Mouse (Mus musculus) right cerebral cortex, postnatal 36 days (tissue): ENCODE measurements around the gene Antxrl.
A peak's percentile ranks its signal among the peaks of the same experiment; 100 is the strongest.

Experiments used
- DNase-seq, 2 experiments: peaks; one replicate each; pipeline ENCODE4 v3.0.0; 2022; ENCODE audit warnings: low spot score in 2 of 2, mixed read lengths in 1 of 2

The Antxrl gene

DNA sequence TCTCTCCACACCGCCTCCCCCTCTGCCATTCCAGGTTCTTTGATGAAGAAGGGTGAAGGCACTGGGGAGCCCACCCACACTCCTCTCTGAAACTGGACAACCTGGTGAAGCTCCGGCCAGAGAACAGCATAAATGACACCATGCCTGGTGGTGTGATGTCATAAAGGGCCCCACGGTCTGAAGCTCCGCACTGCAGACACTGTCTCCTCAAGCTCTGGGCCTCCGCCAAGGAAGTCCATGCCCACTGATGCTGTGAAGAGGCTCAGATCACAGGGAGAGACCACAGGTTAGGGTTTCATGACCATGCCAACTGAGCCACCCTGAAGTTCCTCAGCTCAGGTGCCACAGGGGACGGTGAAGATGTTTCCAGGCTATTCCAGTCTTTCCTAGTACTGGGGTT, at the start of gene Antxrl:
Gene Antxrl (plus strand): TSS at position 192 of the 400 bp plus-strand sequence.
- DNase-seq, result no peak

DNA sequence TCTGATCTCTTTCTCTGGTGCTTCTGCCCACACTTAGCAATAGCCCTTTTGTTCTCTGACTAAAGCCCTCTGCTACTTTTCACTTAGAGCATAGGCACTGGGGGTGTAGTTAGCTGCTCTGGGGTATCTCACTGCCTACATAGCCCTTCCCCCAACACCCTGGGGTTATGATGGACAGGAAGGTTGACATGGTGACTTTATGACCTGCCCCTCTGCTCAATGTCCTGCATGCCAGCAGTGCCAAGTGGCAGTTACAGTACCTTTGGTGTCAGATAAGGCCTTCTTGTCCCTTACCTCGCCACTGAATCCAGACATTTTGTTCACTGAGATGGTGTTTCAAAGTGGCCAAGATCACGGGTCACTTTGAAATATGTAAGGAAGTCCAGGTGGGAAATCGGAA, 37.4 kb upstream of the Antxrl start, which contains the start of gene Gm30083:
Gene Gm30083 (minus strand): TSS at position 120 of the 400 bp plus-strand sequence.
- no peak for DNase-seq

DNA sequence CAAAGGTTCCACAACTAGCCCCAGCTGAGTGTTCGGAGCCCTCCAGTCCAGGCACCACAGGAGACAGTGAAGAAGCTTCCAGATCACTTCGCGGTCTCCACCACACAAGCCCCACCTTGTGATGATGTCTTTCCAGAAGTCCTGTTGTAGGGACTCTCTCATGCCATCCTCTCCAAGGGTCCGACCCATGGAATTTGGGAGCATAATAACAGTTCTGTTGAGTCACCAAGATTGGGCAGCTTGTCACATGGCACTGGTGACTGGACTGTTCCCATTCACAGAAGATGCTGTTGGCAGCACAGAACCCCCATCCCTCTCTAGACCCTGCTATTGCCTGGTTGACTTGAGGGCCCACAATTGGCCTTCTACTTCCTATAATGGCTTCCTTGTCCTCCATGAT, 36.1 kb upstream of the Antxrl start, which contains the start of gene Gm5460:
Gene Gm5460 (plus strand): TSS at position 378 of the 400 bp plus-strand sequence.
- DNase-seq, result no peak

DNA sequence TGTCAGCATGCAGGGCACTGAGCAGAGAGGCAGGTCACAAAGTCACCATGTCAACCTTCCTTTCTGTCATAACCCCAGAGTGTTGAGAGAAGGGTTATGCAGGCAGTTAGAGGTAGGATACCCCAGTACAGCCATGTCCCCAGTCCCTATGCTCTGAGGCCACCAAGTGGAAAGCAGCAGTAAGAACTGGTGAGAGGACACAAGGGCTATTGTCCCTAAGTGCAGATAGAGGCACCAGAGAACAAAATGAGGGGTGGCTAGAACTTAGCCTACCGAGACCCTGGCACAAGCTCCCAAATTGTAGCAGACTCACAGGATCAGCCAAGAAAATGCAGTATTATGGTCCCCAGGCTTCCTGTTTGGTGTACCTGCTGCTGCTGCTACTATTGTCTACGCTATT, 35.6 kb upstream of the Antxrl start:
- DNase-seq, result no peak

DNA sequence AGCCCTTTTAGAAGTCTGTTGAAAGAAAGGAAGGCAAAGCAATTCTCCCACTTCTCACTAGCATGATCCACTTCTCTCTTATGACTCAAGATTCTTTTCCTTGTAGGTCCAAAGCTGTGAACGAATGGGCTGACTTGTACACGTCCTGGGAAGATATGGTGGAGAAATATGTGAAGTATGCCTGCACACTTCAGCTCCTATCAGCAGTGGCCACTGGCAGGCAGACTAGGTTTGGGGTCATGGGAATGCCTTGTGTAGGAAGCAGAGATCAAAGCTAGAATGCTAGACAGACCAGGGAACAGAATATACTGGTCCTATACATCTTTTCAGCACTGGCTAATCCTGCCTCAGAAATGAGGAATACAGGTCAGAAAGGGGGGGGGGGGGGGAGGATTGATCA, 25.8 kb upstream of the Antxrl start:
- no peak for DNase-seq

DNA sequence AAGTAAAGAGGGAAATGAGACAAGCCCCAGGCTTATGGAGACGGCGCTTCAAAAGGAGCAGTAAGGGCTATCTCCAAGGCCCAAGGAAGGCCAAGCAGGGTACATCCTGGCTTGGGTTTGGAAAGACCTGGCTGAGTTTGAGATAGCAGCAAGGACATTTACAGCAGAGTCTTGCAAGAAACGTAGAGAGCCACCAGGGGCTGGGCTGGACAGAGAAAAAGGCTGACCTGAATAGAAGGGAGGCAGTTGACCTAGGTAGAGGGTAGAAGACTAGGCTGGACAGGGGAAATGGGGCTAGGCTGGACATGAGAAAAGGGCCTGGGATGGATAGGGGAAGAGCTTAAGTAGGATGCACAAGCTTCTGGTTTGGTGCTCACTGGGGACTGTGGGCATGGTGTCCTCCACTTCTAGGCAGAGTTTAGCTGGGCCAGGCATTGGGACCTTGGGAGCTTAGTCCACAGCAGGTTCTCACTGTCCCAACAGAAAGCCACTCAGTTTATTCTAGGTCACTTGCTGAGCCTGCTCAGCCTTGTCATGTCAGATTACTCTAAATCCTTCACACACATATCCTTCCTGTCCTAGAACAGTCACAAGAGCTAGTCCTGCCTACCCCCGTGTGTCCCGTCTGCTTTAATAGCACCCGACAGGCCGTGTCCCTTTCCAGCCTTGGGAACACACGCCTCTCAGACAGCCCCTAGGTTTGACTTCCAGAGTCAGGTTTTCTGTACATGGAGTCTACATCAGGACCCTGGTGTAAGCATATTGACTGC, 18.5 kb upstream of the Antxrl start:
- no peak for DNase-seq

DNA sequence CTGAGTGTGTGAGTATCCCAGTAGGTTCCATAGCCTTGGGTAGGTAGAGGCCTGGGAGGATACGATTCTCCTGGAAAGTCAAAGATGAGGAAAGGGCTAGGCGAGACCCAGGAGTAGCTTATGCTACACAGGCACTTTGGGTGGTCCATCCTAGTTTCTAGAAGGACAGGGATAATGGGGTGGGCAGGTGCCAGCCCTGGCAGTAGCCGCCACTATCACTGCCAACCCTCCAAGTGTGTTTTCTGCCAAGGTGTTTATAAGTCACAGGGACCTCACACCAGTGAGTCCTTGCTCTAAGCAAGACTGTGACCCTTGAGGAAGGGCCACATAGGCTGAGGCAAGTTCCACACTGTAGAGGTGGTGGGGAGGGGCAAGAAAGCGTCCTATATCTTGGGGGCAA, 11.3 kb upstream of the Antxrl start:
- no peak for DNase-seq

DNA sequence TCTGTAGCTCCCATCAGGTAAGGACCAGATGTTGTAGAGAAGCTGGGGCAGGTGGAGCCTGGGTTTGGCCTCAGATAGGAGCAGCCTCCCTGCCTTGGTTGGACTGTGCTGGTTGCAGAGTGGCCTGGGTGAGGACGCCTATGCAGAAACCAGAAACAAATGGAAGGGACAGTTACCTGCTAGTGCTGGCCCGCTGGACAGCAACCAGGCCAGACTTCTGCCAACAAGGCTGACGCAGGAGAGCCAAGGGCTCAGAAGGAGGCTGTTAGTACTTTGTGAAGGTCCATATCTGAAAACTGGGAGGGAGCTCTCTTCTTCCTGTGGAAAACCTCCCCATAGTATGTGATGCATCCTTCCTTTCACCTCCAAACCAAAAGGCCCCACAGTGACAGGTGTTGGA, 9.2 kb upstream of the Antxrl start:
- no peak for DNase-seq

DNA sequence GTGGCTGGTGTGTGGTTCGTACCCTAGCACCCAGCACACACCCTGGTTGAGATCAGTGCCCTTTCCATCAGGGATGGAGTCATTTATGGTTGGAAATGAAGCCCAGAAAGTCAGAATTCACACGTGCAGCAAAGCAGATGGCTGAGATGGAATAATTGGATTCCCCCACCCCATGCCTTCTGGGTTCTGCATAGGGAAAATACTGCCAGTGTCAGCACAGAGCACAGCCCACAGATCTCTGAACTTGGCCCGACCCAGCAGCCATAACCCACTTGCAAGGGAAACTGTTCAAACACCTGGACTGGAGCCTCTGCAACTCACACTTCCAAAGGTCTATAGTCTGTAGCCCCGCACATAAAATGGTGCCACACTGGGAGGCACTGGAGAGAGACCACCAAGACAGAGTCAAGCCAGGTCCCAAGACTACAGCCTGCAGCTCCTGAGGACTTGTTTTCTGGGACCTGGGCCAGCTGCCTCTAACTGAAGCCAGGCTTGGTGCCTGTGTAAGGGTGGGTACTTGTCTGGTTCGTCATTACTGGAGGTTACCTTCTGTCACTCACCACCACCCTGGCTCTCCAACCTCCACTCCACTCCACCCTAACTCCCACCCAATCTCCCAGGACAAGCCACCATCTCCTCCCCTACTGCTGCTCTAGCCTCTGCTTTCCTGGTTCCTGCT, 2.3 kb upstream of the Antxrl start:
- no peak for DNase-seq

DNA sequence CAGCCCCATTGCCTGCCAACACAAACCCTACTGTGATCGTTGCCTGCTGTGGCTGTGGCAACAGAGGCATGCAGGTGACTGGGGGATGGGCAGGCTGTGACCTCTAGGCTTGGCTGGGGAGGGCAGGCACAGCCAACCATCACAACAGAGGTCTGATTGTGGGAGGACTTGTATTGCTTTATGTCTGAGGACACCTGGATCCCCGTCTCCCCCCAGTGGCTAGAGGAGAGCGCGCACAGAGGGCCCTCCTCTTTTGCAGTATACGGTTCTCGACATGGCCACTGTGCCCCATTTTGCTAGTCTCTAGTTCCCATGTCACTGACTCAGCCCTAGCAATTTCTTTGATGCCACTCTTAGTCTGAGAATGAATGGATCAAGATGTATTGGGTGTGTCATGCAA, 19.2 kb downstream of the Antxrl start:
- DNase-seq, result no peak

DNA sequence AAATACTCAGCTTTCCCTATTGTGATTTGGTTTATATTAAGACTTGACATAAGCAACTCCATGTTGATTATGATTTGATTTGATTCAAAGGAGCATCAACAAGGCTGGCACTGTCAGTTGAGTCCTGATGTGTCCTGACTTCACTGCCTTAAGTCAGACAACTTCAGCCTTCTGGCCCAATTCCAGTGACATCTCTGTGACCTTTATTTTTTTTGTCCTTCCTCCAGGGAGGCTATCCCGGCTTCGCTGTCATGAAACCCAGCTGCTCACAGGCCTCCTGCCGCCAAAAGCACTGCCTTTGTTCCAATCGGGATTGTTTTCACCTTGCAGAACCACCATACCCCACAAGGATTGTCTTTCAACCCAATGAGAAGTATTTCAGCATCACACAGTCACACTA, 22.8 kb downstream of the Antxrl start:
- DNase-seq, result no peak

DNA sequence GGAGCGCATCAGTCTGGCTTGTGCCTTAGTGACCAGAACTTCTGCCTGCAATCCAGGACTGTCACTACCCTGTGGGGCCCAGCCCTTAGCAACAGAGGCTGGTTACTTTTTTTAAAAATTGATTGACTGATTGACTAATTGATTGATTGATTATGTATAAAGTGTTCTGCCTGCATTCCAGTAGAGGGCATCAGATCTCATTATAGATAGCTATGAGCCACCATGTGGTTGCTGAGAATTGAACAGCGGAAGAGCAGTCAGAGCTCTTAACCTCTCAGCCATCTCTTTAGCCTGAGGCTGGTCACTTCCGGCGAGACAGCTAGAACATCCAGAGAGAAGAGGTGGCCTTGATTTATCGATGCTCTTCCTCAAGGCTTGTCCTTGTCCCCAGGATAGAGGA, 24.7 kb downstream of the Antxrl start:
- no peak for DNase-seq

DNA sequence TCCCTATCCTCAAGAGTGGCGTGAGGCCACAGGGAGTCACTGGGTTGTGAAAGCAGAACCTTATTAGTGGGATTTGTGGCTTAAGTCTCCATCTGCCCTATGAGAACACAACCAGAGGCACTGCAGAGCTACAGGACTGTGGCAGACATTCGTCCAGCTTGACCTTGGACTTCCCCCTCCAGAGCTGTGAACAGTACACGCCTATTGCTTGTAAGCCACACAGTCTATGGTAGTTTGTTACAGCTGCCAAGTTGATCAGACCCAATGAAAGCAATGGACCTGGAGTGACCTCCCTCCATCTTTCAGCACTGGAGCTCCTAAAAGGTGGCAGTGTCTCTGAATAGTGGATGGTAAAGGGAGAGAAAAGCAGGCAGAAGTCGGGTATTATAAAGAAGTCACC, 25.8 kb downstream of the Antxrl start:
- no peak for DNase-seq

DNA sequence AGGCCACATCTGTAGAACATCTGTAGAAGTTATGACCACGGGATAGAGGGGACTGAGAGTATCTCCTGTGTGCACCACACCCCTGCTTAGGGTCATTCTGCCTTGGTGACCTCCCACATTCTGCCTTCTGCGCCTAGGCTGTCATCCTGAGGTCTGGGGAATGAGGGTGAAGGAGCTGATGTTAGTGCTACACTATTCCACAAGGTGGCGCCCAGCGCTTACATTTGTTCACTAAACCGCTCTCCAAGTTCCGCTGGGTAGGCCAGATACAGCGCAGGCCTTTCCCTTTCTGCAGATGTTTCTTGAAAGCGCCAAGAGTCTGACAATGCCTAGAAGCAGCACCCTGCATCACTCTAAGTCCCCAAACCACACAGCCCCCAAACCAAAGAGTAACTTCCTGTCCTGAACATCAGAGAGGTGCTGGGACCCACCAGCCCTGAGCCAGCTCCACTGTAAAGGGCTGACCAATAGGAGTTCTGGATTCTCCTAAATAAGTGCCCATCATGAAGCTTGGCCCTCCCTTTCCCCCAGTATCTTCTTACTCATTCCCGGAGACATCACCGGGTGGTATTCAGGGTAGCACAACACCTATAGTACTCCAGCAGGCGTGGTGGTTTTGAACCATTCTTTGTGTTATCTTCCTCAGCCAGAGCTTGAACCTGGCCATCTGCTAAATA, 28.0 kb downstream of the Antxrl start:
- peak; percentile 9 to 40 for DNase-seq

DNA sequence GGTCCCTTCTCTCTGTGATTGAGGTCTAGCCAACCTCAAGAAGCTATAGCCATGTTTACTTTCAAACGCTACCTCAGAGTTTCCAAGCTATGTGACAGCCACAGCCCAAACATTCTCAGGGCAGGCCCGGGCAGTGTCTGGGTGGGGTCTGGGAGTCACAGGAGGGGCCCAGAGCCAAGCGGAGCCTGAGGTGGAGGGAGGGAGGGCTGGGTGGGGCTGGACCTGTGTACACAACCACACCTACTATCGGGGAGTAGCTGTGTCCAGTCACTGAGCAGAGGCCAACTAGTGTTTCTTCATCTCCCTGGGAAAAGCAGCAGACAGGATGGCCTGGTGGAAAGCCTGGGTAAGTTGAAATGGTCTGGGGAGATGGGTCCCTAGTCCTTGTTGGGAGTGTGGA, 33.2 kb downstream of the Antxrl start, which contains the start of gene Anxa8:
Gene Anxa8 (plus strand): TSS at position 251 of the 400 bp plus-strand sequence.
- no peak for DNase-seq

DNA sequence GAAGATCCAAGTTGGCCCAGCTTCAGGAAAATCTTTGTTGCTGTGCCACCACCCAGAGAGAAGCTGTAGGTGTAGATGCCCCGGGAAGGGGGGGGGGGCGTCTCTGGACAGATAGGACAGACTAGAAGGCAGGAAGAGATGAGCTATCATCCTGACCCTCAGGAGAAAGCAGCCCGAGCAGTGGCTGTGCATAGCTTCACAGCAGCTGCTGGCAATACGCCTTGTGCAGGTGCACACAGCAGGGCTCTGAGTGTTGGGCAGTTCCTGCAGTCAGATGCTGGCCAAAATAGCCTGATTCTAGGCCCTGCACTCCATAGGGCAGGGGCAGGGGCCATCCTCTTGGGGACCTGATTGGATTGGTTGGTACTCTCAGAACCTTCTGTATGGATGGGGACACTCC, 34.3 kb downstream of the Antxrl start:
- no peak for DNase-seq

DNA sequence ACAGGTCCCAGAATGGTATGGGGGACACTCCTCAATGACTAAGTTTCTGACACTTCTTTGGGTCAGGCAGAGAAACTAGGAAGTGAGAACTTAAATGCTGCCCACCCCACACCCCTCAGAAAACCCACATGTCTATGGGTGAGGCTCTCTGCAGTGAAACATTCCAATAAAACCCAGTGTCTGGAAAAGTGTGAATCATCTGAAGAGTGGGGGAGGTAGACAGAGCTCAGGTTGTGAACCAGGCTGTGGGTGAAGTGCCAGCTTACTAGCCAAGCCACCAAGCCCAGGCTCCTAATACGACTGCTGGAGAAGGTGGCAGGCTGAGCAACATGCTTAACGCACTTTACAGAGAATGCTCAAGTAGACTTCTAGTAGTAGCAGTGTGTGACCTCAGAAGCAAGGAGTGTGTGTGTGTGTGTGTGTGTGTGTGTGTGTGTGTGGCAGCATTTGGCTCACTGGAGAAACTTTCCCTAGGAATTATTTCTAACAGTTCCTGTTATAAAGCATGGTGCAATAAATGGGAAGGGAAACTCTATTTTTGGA, 35.4 kb downstream of the Antxrl start:
- DNase-seq, result no peak

DNA sequence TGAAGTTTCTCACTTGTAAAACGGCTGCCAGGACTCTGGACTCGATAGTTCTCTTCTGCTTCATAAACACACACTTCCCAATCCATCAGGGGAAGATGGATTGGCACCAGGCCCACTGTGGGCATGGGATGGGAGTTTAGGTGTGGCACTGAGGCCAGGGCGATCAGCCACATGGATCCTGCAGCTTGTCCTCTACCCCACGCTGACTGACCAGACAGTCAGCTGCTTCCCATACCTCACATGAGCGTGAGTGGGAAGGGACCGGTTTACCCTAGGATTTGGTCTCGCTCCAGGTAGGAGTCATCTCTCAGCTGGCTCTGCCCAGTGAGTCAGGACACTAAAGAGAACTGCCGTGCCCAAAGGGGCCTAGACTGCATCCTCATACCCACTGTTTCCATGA, 37.3 kb downstream of the Antxrl start:
- DNase-seq, result no peak

DNA sequence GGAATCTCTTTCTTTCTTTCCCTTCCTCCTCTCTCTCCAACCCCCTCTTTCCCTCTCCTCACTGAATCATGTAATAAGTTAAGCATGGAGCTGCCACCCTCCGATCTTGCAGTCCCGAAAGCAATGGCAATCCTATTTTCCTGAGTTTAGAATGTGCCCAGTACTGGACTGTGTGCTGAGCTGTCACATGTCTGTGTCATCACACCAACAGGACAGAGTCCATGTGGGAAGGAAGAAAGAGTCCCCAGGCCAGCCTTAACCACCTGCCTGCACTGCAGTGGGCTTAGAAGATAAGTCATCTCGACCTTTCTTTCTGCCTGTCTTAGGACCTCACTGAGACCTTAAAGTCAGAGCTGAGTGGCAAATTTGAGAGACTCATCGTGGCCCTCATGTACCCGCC, 39.0 kb downstream of the Antxrl start:
- no peak for DNase-seq

DNA sequence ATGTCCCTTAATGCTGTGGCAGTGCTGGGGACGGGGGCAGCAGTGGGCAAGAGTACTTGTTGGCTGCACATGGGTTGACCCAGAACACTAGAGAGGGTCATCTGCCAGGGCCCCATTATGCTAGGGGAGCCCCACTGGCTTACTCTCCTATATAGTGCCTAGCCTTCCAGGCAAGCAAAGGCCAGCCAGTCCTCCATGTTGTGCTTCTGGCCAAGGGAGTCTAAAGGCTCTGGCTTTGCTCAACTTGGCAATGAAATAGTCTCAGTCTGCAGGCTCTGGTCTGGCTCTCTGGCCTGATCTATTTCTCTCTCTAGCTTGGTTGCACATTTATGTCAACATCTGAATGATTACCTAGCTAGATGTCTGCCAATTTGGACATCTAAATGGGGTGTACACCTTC, 40.3 kb downstream of the Antxrl start:
- no peak for DNase-seq

DNA sequence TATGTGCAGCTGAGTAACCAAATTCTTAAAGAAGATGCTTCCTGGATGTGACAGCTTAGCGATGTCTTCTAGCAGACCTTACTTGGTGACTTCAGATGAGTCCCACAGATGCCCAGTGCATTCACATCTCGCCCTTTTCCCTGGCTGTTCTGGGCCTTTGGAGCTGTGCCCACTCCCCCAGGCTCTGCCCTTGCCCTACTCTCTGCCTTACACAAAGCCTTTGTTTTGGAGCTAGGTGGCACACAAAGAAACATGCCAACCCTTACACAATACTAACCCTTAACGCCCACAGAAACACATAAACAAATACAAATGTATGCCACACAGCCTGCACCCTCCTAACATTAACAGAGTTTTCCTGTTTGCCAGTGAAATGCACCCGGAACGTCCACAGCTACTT, 43.7 kb downstream of the Antxrl start:
- DNase-seq, result no peak

DNA sequence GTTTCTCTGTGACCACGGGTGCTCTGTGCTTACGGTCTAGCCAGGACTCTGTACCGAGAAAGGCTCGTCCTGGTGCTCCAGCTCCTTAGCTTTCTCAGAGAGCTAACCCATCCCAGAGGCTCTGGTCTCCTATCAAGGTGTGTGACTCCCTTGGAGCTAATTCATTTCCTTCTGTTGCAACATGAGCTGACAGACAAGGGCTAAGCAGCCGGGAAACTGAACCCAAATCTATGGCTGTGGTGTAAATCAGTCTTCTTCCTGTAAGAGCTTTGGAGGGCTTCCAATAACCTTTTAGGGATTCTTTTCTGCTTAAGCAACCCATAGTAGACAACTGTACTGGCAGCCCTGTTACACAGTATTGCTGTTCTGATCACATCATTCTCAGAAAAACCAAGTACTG, 50.1 kb downstream of the Antxrl start, which contains the start of gene A630023A22Rik:
Gene A630023A22Rik (minus strand): TSS at position 154 of the 400 bp plus-strand sequence.
- no peak for DNase-seq
